Mouse (Mus musculus): ENCODE measurements around the gene En2.

- TF ChIP-seq CTCF (IDR thresholded peaks at IDR 0.05; ENCODE audit: borderline replicate concordance, insufficient read depth, low read depth, low read length) (no peak), POLR2A (IDR thresholded peaks at IDR 0.05; ENCODE audit: borderline replicate concordance, insufficient read depth, low read length) (no peak)
Observed at GRCm38 (mm10) chr5:28172921-28173670, 7.6 kb downstream of the En2 start.
